Mouse (Mus musculus): ENCODE results near the gene Hmx1.

DNA sequence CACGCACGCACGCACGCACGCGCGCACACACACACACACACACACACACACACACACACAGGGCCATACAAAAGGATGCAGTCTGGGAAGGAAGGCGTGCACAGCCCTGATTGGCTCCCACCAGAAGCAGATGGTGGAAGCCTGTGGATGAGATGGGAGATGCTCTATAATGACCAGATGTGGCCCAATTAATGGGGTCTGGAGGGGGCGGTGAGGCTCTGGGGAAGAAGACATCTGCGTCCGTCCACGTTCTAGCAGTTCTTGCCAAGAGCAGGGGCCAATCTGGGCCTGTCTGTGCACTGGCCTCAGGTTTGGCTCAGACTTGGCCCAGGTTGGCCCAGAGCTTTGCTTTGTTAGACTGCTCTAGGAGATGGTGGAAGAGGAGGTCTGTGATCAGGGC is 55.8 kb downstream of the Hmx1 start:
- TF ChIP-seq CTCF (IDR thresholded peaks at IDR 0.05; ENCODE audit: low read depth) (no peak), EP300 (IDR thresholded peaks at IDR 0.05; ENCODE audit: low read depth) (no peak)
